Mouse (Mus musculus): ENCODE data around the gene Csn2.

DNA sequence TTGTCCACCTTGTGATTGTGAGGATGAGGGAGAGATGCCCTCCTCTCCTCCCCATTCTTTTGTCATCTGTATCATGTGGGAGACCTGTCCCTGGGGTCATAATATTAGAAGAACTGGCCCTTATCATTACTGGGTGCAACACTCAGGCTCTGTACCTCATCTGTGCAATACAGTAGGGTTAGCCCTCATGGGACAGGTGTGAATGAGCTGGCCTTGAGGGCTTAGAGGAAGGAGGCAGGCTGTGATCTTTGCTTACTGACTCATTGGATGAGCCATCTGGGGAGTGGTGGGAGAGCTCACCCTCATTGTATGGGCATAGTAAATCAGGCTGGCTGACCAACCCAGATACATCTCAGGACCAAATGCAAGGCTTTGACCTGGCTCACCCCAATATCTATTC lies 35.4 kb upstream of the Csn2 start:
- TF ChIP-seq CTCF (IDR thresholded peaks at IDR 0.05; ENCODE audit: extremely low read depth, insufficient read depth, low read length) (no peak), POLR2A (IDR thresholded peaks at IDR 0.05; ENCODE audit: extremely low read depth, insufficient read depth, low read length) (no peak)
